Mouse (Mus musculus) heart, embryonic 12.5 days (tissue): Measurements from ENCODE around the gene Hmgn3. TPM values are rescaled to one million over a fixed set of nuclear protein-coding genes. Genes with fewer than 3 reads are reported as not detected.

Experiments used
- ATAC-seq: fragments of 200-750 bp; cut with Nextera tagmentation; 2 replicates; pipeline ENCODE4 v1.8.0; 2017; ENCODE audit warnings: moderate TSS enrichment, moderate library complexity; ENCODE audit not compliant: insufficient number of reproducible peaks, low FRiP score
- H3K27ac ChIP-seq: fragments of 300-500 bp; sonication (generic); 2 replicates; pipeline ENCODE4 v1.5.1; 2016; ENCODE audit warnings: mild to moderate bottlenecking, moderate library complexity; ENCODE audit not compliant: poor library complexity, severe bottlenecking
- H3K27me3 ChIP-seq: fragments of 300-500 bp; sonication (generic); replicated peaks from 2 replicates; pipeline ENCODE4 v1.6.1; 2016; ENCODE audit warnings: mild to moderate bottlenecking, moderate library complexity
- H3K36me3 ChIP-seq: fragments of 300-500 bp; sonication (generic); 2 replicates; pipeline ENCODE4 v1.6.1; 2016; ENCODE audit warnings: mild to moderate bottlenecking, moderate library complexity
- H3K4me1 ChIP-seq: fragments of 300-500 bp; sonication (generic); replicated peaks from 2 replicates; pipeline ENCODE4 v1.6.1; 2016; ENCODE audit warnings: mild to moderate bottlenecking
- H3K4me2 ChIP-seq: fragments of 300-500 bp; sonication (generic); 2 replicates; pipeline ENCODE4 v1.6.1; 2016; ENCODE audit warnings: mild to moderate bottlenecking, moderate library complexity
- H3K4me3 ChIP-seq: fragments of 300-500 bp; sonication (generic); 2 replicates; pipeline ENCODE4 v1.5.1; 2016; ENCODE audit warnings: mild to moderate bottlenecking
- H3K9ac ChIP-seq: fragments of 300-500 bp; sonication (generic); 2 replicates; pipeline ENCODE4 v1.6.1; 2016; ENCODE audit warnings: mild to moderate bottlenecking, moderate library complexity
- H3K9me3 ChIP-seq: fragments of 300-500 bp; sonication (generic); replicated peaks from 2 replicates; pipeline ENCODE4 v1.6.1; 2016; ENCODE audit warnings: mild to moderate bottlenecking, moderate library complexity
- WGBS: fragments of 180-500 bp; shearing (Covaris S2); methylation state at CpG from one replicate; pipeline ENCODE4 v1.1.7; 2016; 5-methylcytosine and 5-hydroxymethylcytosine counted together
- polyA plus RNA-seq: library from polyadenylated mRNA; unstranded; fragments of >200 nt; fragmentation: Nextera tagmentation; extraction: Ambion mirVana; gene quantifications from 2 replicates; pipeline ENCODE4 v1.2.1, GENCODE M21; 2016

The Hmgn3 gene
- polyA plus RNA-seq, 1 experiment from 2014 or later = 124 TPM

DNA sequence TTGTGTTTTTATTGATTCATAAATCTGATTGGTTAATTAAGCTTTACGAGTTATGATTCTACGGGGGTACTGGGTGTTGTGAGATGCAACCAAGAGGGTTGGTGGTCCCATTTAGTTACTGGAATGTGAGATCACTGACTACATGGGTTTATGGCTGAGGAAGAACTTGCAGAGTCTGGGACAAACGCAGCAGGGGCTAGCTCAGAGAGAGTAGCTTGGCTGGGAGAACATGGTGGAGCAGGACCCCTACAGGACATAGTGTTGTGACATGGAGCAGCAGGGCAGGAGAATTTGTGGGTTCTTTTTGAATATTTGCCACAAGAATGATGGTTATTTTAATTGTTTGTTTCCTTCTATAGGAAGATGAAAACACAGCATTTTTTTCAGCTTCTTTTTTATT is 45.7 kb downstream of the Hmgn3 start:
- Histone ChIP-seq H3K4me2 (no peak overlapping the region), H3K36me3 (no peaks in the 10 kb centered on the region), H3K4me3 (no peak overlapping the region), H3K9me3 (no peaks in the 10 kb centered on the region), H3K4me1 (no peaks in the 10 kb centered on the region), H3K27ac (no peak overlapping the region), H3K27me3 (no peaks in the 10 kb centered on the region), H3K9ac (no peak overlapping the region)
- WGBS = 72% methylated on average over 3 of the region's 3 CpGs
- ATAC-seq = no peak

DNA sequence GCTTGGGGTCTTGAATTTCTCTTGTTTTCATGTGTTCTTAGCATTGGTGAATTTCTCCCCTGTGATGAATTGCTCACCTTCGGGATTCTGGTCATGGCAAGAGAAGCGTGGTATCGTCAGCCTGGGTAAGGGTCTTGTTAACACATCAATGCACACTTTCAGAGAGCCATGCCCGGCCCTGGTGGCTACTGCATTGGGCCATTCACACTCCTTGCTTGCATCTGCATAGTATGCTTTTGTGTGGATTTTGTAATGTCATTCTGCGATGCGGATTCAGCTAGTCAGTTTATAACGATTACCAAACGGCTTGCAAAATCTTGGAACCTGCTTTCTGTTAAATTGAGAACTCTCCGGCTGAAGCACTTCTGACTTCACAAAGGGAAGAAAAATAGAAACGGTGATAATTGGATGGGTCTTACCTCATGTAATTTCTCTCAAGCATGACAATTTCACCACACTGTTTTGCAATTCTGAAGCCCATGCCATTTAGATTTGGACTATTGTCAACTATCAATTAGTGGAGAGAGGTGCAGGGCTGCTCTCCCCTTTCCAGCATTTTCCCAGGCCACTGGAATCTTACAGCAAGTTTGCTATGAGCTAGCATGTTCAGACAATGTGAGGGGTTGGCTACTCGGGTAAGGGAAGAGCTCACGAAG is 47.7 kb downstream of the Hmgn3 start:
- 79% methylated on average over 12 of the region's 12 CpGs for WGBS
- Histone ChIP-seq H3K4me2 (no peak overlapping the region), H3K4me3 (no peak overlapping the region), H3K4me1 (no peaks in the 10 kb centered on the region), H3K27me3 (no peaks in the 10 kb centered on the region), H3K9ac (no peak overlapping the region), H3K9me3 (no peaks in the 10 kb centered on the region), H3K36me3 (no peaks in the 10 kb centered on the region), H3K27ac (no peak overlapping the region)
- no peak for ATAC-seq

DNA sequence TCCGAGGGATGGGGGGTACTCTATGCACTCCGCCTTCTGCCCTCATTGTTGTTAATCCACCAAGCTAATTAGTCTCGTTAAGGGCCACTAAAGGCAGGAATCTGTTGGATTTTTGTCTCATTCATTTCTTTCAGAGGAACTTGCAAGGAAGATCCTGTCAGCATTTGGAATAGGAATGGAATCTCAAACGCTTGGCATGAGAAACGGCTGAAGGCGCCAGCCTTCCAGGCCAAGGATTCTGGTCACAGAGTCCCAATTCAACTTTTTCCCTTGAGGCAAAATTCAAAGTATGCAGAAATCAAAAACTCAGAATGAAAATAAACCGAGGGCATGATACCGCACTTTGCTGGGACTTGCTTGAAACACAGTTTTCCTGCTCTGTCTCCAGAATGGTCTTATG is 48.7 kb downstream of the Hmgn3 start:
- Histone ChIP-seq H3K9ac (no peak overlapping the region), H3K27ac (no peak overlapping the region), H3K4me3 (no peak overlapping the region), H3K4me2 (no peak overlapping the region), H3K36me3 (no peaks in the 10 kb centered on the region), H3K9me3 (no peaks in the 10 kb centered on the region), H3K4me1 (no peaks in the 10 kb centered on the region), H3K27me3 (no peaks in the 10 kb centered on the region)
- 77% methylated on average over 8 of the region's 8 CpGs for WGBS
- ATAC-seq = no peak

DNA sequence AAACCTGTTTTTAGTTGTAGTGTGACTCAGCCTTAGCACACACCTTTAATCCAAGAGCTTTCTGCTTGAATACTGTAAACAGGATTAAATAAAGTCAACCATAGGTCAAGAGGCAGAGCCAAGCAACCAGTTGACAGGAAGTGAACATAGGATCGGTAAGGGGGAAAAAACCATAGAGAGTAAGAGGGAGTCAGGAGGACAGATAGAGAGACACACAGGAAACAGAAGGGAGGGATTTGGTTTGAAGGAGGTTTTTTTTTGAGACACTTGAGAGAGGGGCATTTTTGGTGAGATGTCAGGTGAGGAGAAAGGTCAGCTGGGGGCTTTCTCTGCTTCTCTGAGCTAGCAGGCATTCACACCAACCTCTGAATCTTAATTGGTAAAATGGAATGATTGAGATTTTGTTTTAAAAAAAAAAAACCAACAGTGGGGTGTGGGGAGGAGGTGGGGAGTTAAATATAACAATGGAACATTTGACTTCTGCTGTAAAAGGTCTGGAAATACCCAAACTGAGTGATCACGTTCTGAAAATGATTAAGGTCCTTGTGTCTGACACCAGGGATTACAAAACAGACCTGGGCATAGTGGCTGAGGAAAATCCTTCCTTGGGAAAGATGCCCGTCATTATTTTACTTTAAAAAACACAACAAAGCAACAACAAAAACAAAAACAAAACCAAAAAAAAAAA is 51.7 kb downstream of the Hmgn3 start:
- 72% methylated on average over 3 of the region's 3 CpGs for WGBS

GRCm38 (mm10) chr9:83083790-83084469 is 62.6 kb downstream of the Hmgn3 start:
- no peak overlapping the region for H3K4me2 ChIP-seq
- H3K27ac ChIP-seq = no peak overlapping the region
- no peak for ATAC-seq
- no peaks in the 10 kb centered on the region for H3K4me1 ChIP-seq
- WGBS = 63% methylated on average over 7 of the region's 7 CpGs
- no peak overlapping the region for H3K4me3 ChIP-seq
- no peak overlapping the region for H3K9ac ChIP-seq
- H3K36me3 ChIP-seq = no peaks in the 10 kb centered on the region
- no peaks in the 10 kb centered on the region for H3K27me3 ChIP-seq
- no peaks in the 10 kb centered on the region for H3K9me3 ChIP-seq

More for the DNA sequence above, 51.7 kb downstream of the Hmgn3 start:
- H3K27ac ChIP-seq = no peak overlapping the region
- H3K36me3 ChIP-seq = no peaks in the 10 kb centered on the region
- H3K9ac ChIP-seq = no peak overlapping the region
- no peak overlapping the region for H3K4me2 ChIP-seq
- H3K27me3 ChIP-seq = no peaks in the 10 kb centered on the region
- H3K4me3 ChIP-seq = no peak overlapping the region
- H3K4me1 ChIP-seq = no peaks in the 10 kb centered on the region
- ATAC-seq = no peak
- 0 out of 2 replicates have a peak, but pooled peaks cover 4% of the 10 kb centered on the region for H3K9me3 ChIP-seq

- Histone ChIP-seq H3K27me3 (no peaks in the 10 kb centered on the region), H3K4me2 (no peak overlapping the region), H3K4me1 (no peaks in the 10 kb centered on the region), H3K4me3 (no peak overlapping the region), H3K36me3 (no peaks in the 10 kb centered on the region), H3K9ac (no peak overlapping the region), H3K27ac (no peak overlapping the region), H3K9me3 (no peaks in the 10 kb centered on the region)
- no peak for ATAC-seq
- WGBS = 70% methylated on average over 5 of the region's 5 CpGs
Observed at GRCm38 (mm10) chr9:83083091-83083490, 63.4 kb downstream of the Hmgn3 start.

DNA sequence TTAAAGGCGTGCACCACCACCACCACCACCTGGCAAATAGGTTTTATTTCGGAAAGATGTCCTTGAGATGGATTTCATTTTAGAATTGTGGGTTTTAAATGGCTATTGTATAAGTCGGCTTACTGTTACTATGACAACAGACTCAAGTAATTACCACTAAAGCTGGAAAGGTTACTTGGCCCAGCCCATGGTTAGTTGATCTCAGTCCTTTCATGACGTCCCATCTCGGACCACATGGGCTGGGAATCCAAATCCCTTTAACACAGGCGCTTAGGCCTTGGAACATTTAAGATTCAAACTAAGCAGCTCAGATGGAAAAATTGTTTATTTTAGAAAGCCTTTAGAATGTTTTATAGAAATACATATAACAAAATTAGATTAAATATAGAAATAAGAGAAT is 64.2 kb downstream of the Hmgn3 start:
- no peak overlapping the region for H3K4me2 ChIP-seq
- H3K4me1 ChIP-seq = no peaks in the 10 kb centered on the region
- no peaks in the 10 kb centered on the region for H3K27me3 ChIP-seq
- 87% methylated on average over 6 of the region's 6 CpGs for WGBS
- no peak for ATAC-seq
- no peaks in the 10 kb centered on the region for H3K9me3 ChIP-seq
- no peak overlapping the region for H3K4me3 ChIP-seq
- no peak overlapping the region for H3K9ac ChIP-seq
- no peaks in the 10 kb centered on the region for H3K36me3 ChIP-seq
- H3K27ac ChIP-seq = no peak overlapping the region

DNA sequence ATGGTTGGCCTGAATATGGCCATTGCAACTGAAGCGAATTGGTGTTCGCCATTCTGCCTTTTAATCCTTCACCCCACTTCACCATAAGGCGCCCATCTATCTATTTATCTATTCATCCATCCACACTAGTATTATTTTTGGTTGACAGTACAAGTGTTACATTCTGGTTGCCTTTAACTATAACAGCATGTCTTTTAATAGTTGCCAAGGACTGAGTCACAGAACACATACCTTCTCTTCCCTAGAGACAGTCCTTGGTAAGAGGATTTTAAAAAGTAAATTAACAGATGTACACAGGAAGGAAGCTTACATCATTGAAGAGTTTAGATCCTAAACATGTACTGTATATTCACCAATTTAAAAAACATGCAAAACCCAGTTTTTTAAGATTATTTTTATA is 66.8 kb downstream of the Hmgn3 start:
- 76% methylated on average over 3 of the region's 3 CpGs for WGBS
- H3K27me3 ChIP-seq = no peaks in the 10 kb centered on the region
- ATAC-seq = no peak

GRCm38 (mm10) chr9:83068246-83068645 is 78.2 kb downstream of the Hmgn3 start:
- no peak overlapping the region for H3K9ac ChIP-seq
- no peak overlapping the region for H3K4me2 ChIP-seq
- H3K27me3 ChIP-seq = no peaks in the 10 kb centered on the region
- no peaks in the 10 kb centered on the region for H3K9me3 ChIP-seq
- H3K27ac ChIP-seq = no peak overlapping the region
- no peak for ATAC-seq
- no peaks in the 10 kb centered on the region for H3K4me1 ChIP-seq
- WGBS = 69% methylated on average over 5 of the region's 5 CpGs
- H3K4me3 ChIP-seq = no peak overlapping the region
- H3K36me3 ChIP-seq = no peaks in the 10 kb centered on the region

More for the DNA sequence above, 66.8 kb downstream of the Hmgn3 start:
- no peaks in the 10 kb centered on the region for H3K9me3 ChIP-seq
- no peaks in the 10 kb centered on the region for H3K36me3 ChIP-seq
- no peak overlapping the region for H3K27ac ChIP-seq
- no peak overlapping the region for H3K9ac ChIP-seq
- no peak overlapping the region for H3K4me3 ChIP-seq
- no peaks in the 10 kb centered on the region for H3K4me1 ChIP-seq
- no peak overlapping the region for H3K4me2 ChIP-seq

DNA sequence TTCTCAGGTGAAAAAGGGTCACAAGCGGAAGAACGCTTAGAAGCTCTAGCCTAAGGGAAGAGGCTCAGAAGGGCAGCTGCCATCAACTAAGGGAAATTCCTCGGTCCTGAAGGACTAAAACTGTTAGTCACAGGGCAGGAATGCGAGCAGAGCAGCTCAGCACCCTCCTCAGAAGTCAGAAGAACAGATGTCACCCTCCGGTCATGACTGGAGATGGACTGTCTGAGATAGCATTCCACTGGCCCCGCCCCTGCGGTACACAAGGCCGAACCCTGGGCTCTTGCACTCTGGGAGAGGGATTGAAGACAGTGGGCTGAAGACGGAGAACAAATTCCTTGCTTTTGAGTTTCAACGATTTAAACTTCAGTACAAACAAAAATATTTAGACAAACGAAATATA is 85.2 kb downstream of the Hmgn3 start:
- H3K36me3 ChIP-seq = no peaks in the 10 kb centered on the region
- no peaks in the 10 kb centered on the region for H3K9me3 ChIP-seq
- no peak overlapping the region for H3K4me3 ChIP-seq
- ATAC-seq = no peak
- no peak overlapping the region for H3K27ac ChIP-seq
- peaks cover 11% of the 10 kb centered on the region for H3K4me1 ChIP-seq
- H3K4me2 ChIP-seq = 0 out of 2 replicates have a peak overlapping the region, but pooled peaks have one; percentile 25
- 40% methylated on average over 11 of the region's 11 CpGs for WGBS
- H3K9ac ChIP-seq = no peak overlapping the region
- no peaks in the 10 kb centered on the region for H3K27me3 ChIP-seq
